Mouse (Mus musculus): ENCODE measurements around the gene Dnah8. TPM values are rescaled to one million over a fixed set of nuclear protein-coding genes. Genes with fewer than 3 reads are reported as not detected.
A peak's percentile ranks its signal among the peaks of the same experiment; 100 is the strongest.

Dnah8 gene
- polyA plus RNA-seq, 1 experiment from 2014 or later: 4.1 TPM

GRCm38 (mm10) chr17:30658152-30658544 lies 34.0 kb downstream of the Dnah8 start:
- Histone ChIP-seq H3K27me3 (replicated peaks; ENCODE audit: control insufficient read depth, insufficient read depth, low read length) (no peaks in the 10 kb centered on the region), H3K27ac (replicated peaks; ENCODE audit: low read depth, low read length) (peak overlapping the region; percentile 58), H3K9me3 (ENCODE audit: control insufficient read depth, low read length) (0 out of 2 replicates have a peak, but pooled peaks cover under 1% of the 10 kb centered on the region), H3K4me3 (ENCODE audit: low read depth, low read length) (peak overlapping the region; percentile 40), H3K36me3 (ENCODE audit: control insufficient read depth, insufficient read depth, low read length) (no peaks in the 10 kb centered on the region), H3K9ac (ENCODE audit: low read depth, low read length) (peak overlapping the region; percentile 54), H3K4me2 (ENCODE audit: low read depth, low read length) (peak overlapping the region; percentile 54), H3K4me1 (ENCODE audit: control insufficient read depth, insufficient read depth, low read length) (no peaks in the 10 kb centered on the region)
- WGBS: 11% methylated on average over 13 of the region's 13 CpGs
- peak; percentile 90 for ATAC-seq (ENCODE audit: low read depth)
- peak; percentile 86 for DNase-seq (ENCODE audit: low spot score)

DNA sequence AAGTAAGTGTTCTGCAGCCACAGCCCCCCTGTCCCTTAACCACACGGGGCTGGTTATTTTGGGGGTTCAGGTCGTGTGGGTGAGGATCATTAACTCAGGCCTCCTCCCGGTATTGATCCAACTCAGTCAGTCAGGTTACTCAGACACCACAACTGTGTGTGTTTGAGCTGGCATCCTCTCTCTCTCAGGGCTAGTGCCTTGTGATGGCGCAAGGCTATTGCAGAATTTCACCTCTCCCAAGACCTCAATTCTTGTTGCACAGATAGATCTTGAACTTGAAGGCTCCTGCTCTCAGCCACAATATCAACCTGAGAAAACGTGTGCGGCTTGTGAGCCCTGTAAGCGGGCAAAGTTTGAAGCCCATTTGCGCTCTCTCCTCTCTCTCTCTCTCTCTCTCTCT lies 38.0 kb downstream of the Dnah8 start:
- no peaks in the 10 kb centered on the region for H3K4me1 ChIP-seq (ENCODE audit: control insufficient read depth, insufficient read depth, low read length)
- H3K4me3 ChIP-seq (ENCODE audit: low read depth, low read length): no peak overlapping the region
- H3K9ac ChIP-seq (ENCODE audit: low read depth, low read length): no peak overlapping the region
- no peak overlapping the region for H3K27ac ChIP-seq (replicated peaks; ENCODE audit: low read depth, low read length)
- H3K27me3 ChIP-seq (replicated peaks; ENCODE audit: control insufficient read depth, insufficient read depth, low read length): no peaks in the 10 kb centered on the region
- no peaks in the 10 kb centered on the region for H3K36me3 ChIP-seq (ENCODE audit: control insufficient read depth, insufficient read depth, low read length)
- no peak overlapping the region for H3K4me2 ChIP-seq (ENCODE audit: low read depth, low read length)
- 69% methylated on average over 8 of the region's 8 CpGs for WGBS
- ATAC-seq (ENCODE audit: low read depth): no peak
- no peak for DNase-seq (ENCODE audit: low spot score)
- no peaks in the 10 kb centered on the region; the same call in 1 of the 2 replicates for H3K9me3 ChIP-seq (ENCODE audit: control insufficient read depth, low read length)

- Histone ChIP-seq H3K36me3 (ENCODE audit: control insufficient read depth, insufficient read depth, low read length) (no peaks in the 10 kb centered on the region), H3K27me3 (replicated peaks; ENCODE audit: control insufficient read depth, insufficient read depth, low read length) (no peaks in the 10 kb centered on the region), H3K4me1 (ENCODE audit: control insufficient read depth, insufficient read depth, low read length) (no peaks in the 10 kb centered on the region), H3K4me2 (ENCODE audit: low read depth, low read length) (no peak overlapping the region), H3K9ac (ENCODE audit: low read depth, low read length) (no peak overlapping the region), H3K9me3 (ENCODE audit: control insufficient read depth, low read length) (no peaks in the 10 kb centered on the region; the same call in 1 of the 2 replicates), H3K27ac (replicated peaks; ENCODE audit: low read depth, low read length) (no peak overlapping the region), H3K4me3 (ENCODE audit: low read depth, low read length) (no peak overlapping the region)
- 92% methylated on average over 8 of the region's 8 CpGs for WGBS
- no peak for ATAC-seq (ENCODE audit: low read depth)
- no peak for DNase-seq (ENCODE audit: low spot score)
These were observed 39.0 kb downstream of the Dnah8 start for GRCm38 (mm10) chr17:30663170-30663569.

GRCm38 (mm10) chr17:30664856-30665255 lies 40.7 kb downstream of the Dnah8 start:
- WGBS: 78% methylated on average over 5 of the region's 5 CpGs
- no peak overlapping the region for H3K4me2 ChIP-seq (ENCODE audit: low read depth, low read length)
- no peaks in the 10 kb centered on the region for H3K27me3 ChIP-seq (replicated peaks; ENCODE audit: control insufficient read depth, insufficient read depth, low read length)
- no peak overlapping the region for H3K27ac ChIP-seq (replicated peaks; ENCODE audit: low read depth, low read length)
- no peaks in the 10 kb centered on the region for H3K36me3 ChIP-seq (ENCODE audit: control insufficient read depth, insufficient read depth, low read length)
- no peaks in the 10 kb centered on the region for H3K4me1 ChIP-seq (ENCODE audit: control insufficient read depth, insufficient read depth, low read length)
- ATAC-seq (ENCODE audit: low read depth): no peak
- H3K9me3 ChIP-seq (ENCODE audit: control insufficient read depth, low read length): no peaks in the 10 kb centered on the region; the same call in 1 of the 2 replicates
- no peak for DNase-seq (ENCODE audit: low spot score)
- no peak overlapping the region for H3K9ac ChIP-seq (ENCODE audit: low read depth, low read length)
- no peak overlapping the region for H3K4me3 ChIP-seq (ENCODE audit: low read depth, low read length)

GRCm38 (mm10) chr17:30672556-30672955 lies 48.4 kb downstream of the Dnah8 start:
- 75% methylated on average over 4 of the region's 4 CpGs for WGBS
- H3K4me2 ChIP-seq (ENCODE audit: low read depth, low read length): no peak overlapping the region
- no peak for DNase-seq (ENCODE audit: low spot score)
- H3K27me3 ChIP-seq (replicated peaks; ENCODE audit: control insufficient read depth, insufficient read depth, low read length): no peaks in the 10 kb centered on the region
- H3K9me3 ChIP-seq (ENCODE audit: control insufficient read depth, low read length): no peaks in the 10 kb centered on the region
- no peaks in the 10 kb centered on the region for H3K4me1 ChIP-seq (ENCODE audit: control insufficient read depth, insufficient read depth, low read length)
- no peaks in the 10 kb centered on the region for H3K36me3 ChIP-seq (ENCODE audit: control insufficient read depth, insufficient read depth, low read length)
- H3K4me3 ChIP-seq (ENCODE audit: low read depth, low read length): no peak overlapping the region
- ATAC-seq (ENCODE audit: low read depth): no peak
- no peak overlapping the region for H3K27ac ChIP-seq (replicated peaks; ENCODE audit: low read depth, low read length)
- H3K9ac ChIP-seq (ENCODE audit: low read depth, low read length): no peak overlapping the region

DNA sequence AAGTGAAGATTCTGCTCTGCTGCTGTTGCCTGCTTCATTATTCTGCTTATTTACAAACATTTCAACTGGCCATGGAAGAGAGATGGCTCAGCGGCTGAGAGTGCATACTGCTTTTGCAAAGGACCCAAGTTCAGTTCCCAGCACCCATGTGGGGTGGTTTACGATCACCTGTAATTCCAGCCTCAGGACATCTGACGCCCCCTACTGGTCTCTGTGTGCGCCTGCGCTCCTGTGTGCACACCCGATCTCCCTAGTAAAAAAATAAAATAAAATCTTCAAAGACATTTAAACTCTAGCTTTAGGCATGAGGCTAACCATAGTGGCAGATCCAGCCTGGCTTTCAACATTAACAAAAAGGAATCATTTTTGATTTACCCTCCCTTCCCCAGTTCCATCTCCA lies 48.9 kb downstream of the Dnah8 start:
- Histone ChIP-seq H3K9me3 (ENCODE audit: control insufficient read depth, low read length) (no peaks in the 10 kb centered on the region), H3K4me3 (ENCODE audit: low read depth, low read length) (no peak overlapping the region), H3K4me1 (ENCODE audit: control insufficient read depth, insufficient read depth, low read length) (no peaks in the 10 kb centered on the region), H3K27ac (replicated peaks; ENCODE audit: low read depth, low read length) (no peak overlapping the region), H3K36me3 (ENCODE audit: control insufficient read depth, insufficient read depth, low read length) (no peaks in the 10 kb centered on the region), H3K4me2 (ENCODE audit: low read depth, low read length) (no peak overlapping the region), H3K27me3 (replicated peaks; ENCODE audit: control insufficient read depth, insufficient read depth, low read length) (no peaks in the 10 kb centered on the region), H3K9ac (ENCODE audit: low read depth, low read length) (no peak overlapping the region)
- ATAC-seq (ENCODE audit: low read depth): no peak
- WGBS: 93% methylated on average over 6 of the region's 6 CpGs
- no peak for DNase-seq (ENCODE audit: low spot score)

DNA sequence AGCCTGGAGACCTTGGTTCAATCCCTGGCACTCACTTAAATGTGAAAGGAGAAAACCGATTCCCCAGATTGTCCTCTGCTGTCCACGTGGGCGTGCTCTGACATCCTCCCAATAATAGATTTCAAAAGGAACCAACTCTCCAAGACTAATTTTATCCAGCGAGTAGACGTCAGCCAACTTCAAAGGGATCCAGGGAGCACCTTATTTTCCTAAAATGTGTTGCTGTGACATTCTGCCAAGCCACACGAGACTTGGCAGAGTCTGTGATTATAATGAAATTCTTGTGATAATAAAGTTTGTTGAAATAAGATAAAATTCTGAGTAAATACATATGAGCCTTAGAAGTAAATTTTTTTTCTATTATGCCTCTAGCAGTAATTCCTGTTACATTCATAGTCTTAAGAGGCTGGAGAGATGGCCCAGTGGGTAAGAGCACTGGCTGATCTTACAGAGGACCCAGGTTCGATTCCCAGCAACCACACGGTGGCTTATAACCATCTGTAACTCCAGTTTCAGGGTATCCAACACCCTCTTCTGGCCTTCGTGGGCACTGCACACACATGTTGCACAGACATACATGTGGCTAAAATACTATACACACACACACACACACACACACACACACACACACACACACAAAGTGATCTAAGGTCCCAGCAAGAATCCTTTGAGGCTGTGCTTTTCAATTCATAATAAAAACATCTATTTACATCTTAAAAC lies 51.0 kb downstream of the Dnah8 start:
- no peaks in the 10 kb centered on the region for H3K9me3 ChIP-seq (ENCODE audit: control insufficient read depth, low read length)
- WGBS: 83% methylated on average over 9 of the region's 9 CpGs
- H3K4me3 ChIP-seq (ENCODE audit: low read depth, low read length): no peak overlapping the region
- H3K27me3 ChIP-seq (replicated peaks; ENCODE audit: control insufficient read depth, insufficient read depth, low read length): no peaks in the 10 kb centered on the region
- H3K4me2 ChIP-seq (ENCODE audit: low read depth, low read length): no peak overlapping the region
- H3K4me1 ChIP-seq (ENCODE audit: control insufficient read depth, insufficient read depth, low read length): no peaks in the 10 kb centered on the region
- DNase-seq (ENCODE audit: low spot score) (no peak), ATAC-seq (ENCODE audit: low read depth) (no peak)
- H3K36me3 ChIP-seq (ENCODE audit: control insufficient read depth, insufficient read depth, low read length): no peaks in the 10 kb centered on the region
- no peak overlapping the region for H3K27ac ChIP-seq (replicated peaks; ENCODE audit: low read depth, low read length)
- no peak overlapping the region for H3K9ac ChIP-seq (ENCODE audit: low read depth, low read length)

GRCm38 (mm10) chr17:30678523-30678922 lies 54.4 kb downstream of the Dnah8 start:
- H3K4me3 ChIP-seq (ENCODE audit: low read depth, low read length): no peak overlapping the region
- DNase-seq (ENCODE audit: low spot score): no peak
- no peaks in the 10 kb centered on the region for H3K4me1 ChIP-seq (ENCODE audit: control insufficient read depth, insufficient read depth, low read length)
- no peak overlapping the region for H3K27ac ChIP-seq (replicated peaks; ENCODE audit: low read depth, low read length)
- no peaks in the 10 kb centered on the region for H3K9me3 ChIP-seq (ENCODE audit: control insufficient read depth, low read length)
- H3K9ac ChIP-seq (ENCODE audit: low read depth, low read length): no peak overlapping the region
- no peaks in the 10 kb centered on the region for H3K27me3 ChIP-seq (replicated peaks; ENCODE audit: control insufficient read depth, insufficient read depth, low read length)
- no peak for ATAC-seq (ENCODE audit: low read depth)
- H3K36me3 ChIP-seq (ENCODE audit: control insufficient read depth, insufficient read depth, low read length): no peaks in the 10 kb centered on the region
- H3K4me2 ChIP-seq (ENCODE audit: low read depth, low read length): no peak overlapping the region
- WGBS: 85% methylated on average over 10 of the region's 10 CpGs

DNA sequence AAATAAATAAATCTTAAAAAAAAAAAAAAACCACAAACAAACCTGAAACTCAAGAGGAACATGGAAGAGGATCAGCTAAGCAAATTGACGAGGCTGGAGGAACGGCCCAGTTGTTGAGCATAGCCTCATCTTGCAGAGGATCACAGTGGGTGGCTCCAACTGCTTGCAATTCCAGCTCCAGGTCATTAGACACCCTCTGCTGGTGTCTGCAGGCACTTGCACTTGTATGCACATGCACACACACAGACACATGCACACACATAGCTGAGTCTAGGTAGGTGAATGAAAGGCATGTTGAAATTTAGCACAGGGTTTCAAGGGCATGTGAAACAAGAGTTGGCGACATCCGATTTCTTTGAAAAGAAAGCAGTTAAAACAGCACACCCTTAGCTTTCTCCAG lies 55.5 kb downstream of the Dnah8 start:
- Histone ChIP-seq H3K9ac (ENCODE audit: low read depth, low read length) (no peak overlapping the region), H3K4me3 (ENCODE audit: low read depth, low read length) (no peak overlapping the region), H3K27me3 (replicated peaks; ENCODE audit: control insufficient read depth, insufficient read depth, low read length) (no peaks in the 10 kb centered on the region), H3K36me3 (ENCODE audit: control insufficient read depth, insufficient read depth, low read length) (no peaks in the 10 kb centered on the region), H3K4me2 (ENCODE audit: low read depth, low read length) (no peak overlapping the region), H3K9me3 (ENCODE audit: control insufficient read depth, low read length) (no peaks in the 10 kb centered on the region), H3K27ac (replicated peaks; ENCODE audit: low read depth, low read length) (no peak overlapping the region), H3K4me1 (ENCODE audit: control insufficient read depth, insufficient read depth, low read length) (no peaks in the 10 kb centered on the region)
- whole genome bisulfite sequencing: 94% methylated on average over 4 of the region's 4 CpGs
- ATAC-seq (ENCODE audit: low read depth) (no peak), DNase-seq (ENCODE audit: low spot score) (no peak)
